Mouse (Mus musculus) spleen, adult 2 months (tissue): ENCODE results near the gene Nedd8. TPM values are rescaled to one million over a fixed set of nuclear protein-coding genes. Genes with fewer than 3 reads are reported as not detected.

Source experiments
- DNase-seq, 2 experiments: peaks; one replicate each; pipeline versions ENCODE4 v3.0.0 to v3.0.0-alpha.2; 2012 to 2021; ENCODE audit warnings: low spot score in 2 of 2, low read depth in 1 of 2
- H3K27ac ChIP-seq: fragments of 200-500 bp; 2 replicates; pipeline ENCODE4 v1.5.1; 2012; ENCODE audit warnings: low read length, inconsistent platforms; ENCODE audit not compliant: insufficient read depth
- H3K27me3 ChIP-seq: fragments of 200-500 bp; 2 replicates; pipeline ENCODE4 v1.6.1; 2012; ENCODE audit warnings: mild to moderate bottlenecking, moderate library complexity, low read length, inconsistent platforms; ENCODE audit not compliant: control insufficient read depth, insufficient read depth
- H3K36me3 ChIP-seq: fragments of 200-500 bp; 2 replicates; pipeline ENCODE4 v1.6.1; 2012; ENCODE audit warnings: mild to moderate bottlenecking, low read length, inconsistent platforms; ENCODE audit not compliant: control insufficient read depth, insufficient read depth
- H3K4me1 ChIP-seq: fragments of 200-500 bp; 2 replicates; pipeline ENCODE4 v1.6.1; 2011; ENCODE audit warnings: inconsistent platforms; ENCODE audit not compliant: control insufficient read depth, insufficient read depth, insufficient read length
- H3K4me3 ChIP-seq: fragments of 200-500 bp; 2 replicates; pipeline ENCODE4 v1.5.1; 2011; ENCODE audit warnings: mild to moderate bottlenecking, inconsistent platforms; ENCODE audit not compliant: insufficient read depth, insufficient read length; ENCODE audit errors: extremely low read depth
- CTCF ChIP-seq: fragments of 200-500 bp; IDR thresholded peaks from 2 replicates; pipeline ENCODE4 v1.5.1; 2011; ENCODE audit warnings: mild to moderate bottlenecking, inconsistent platforms; ENCODE audit not compliant: insufficient read depth, insufficient read length, insufficient replicate concordance; ENCODE audit errors: extremely low read depth
- POLR2A ChIP-seq: fragments of 200-500 bp; IDR thresholded peaks from 2 replicates; pipeline ENCODE4 v1.6.1; 2011; ENCODE audit warnings: low read depth, low read length, inconsistent platforms
- WGBS: fragments of 180-500 bp; shearing (Covaris S2); methylation state at CpG from one replicate; pipeline ENCODE4 v1.1.7; 2018; 5-methylcytosine and 5-hydroxymethylcytosine counted together
- polyA plus RNA-seq: library from polyadenylated mRNA; depleted of rRNA; stranded (reverse); fragments of >200 nt; gene quantifications from 2 replicates; pipeline ENCODE4 v1.2.3, GENCODE M21; 2012

The Nedd8 gene
- polyA plus RNA-seq, 1 experiment, result 177 TPM

GRCm38 (mm10) chr14:55672741-55673060, 777 bp upstream of the Nedd8 start:
- Histone ChIP-seq H3K27ac (peak overlapping the region; percentile 64; the same call in 1 of the 2 replicates), H3K4me1 (peaks cover 7% of the 10 kb centered on the region; the same call in 1 of the 2 replicates), H3K27me3 (no peaks in the 10 kb centered on the region), H3K4me3 (peak overlapping the region; percentile 44; the same call in 1 of the 2 replicates), H3K36me3 (peaks cover 4% of the 10 kb centered on the region)
- DNase-seq, result no peak
- TF ChIP-seq POLR2A, result no peak
- no peak for TF ChIP-seq CTCF
- 58% methylated on average over 7 of the region's 7 CpGs for WGBS

- TF ChIP-seq CTCF, result no peak
- TF ChIP-seq POLR2A, result no peak
- peaks cover 6% of the 10 kb centered on the region for H3K36me3 ChIP-seq
- peak overlapping the region; percentile 97 for H3K27ac ChIP-seq
- DNase-seq, result no peak
- WGBS, result under 1% methylated on average over 12 of the region's 12 CpGs
- peaks cover 7% of the 10 kb centered on the region; the same call in 1 of the 2 replicates for H3K4me1 ChIP-seq
- H3K4me3 ChIP-seq, result peak overlapping the region; percentile 86
- no peaks in the 10 kb centered on the region for H3K27me3 ChIP-seq
Observed at GRCm38 (mm10) chr14:55671486-55671832, 465 bp downstream of the Nedd8 start.

- peaks cover 14% of the 10 kb centered on the region for H3K36me3 ChIP-seq
- H3K27me3 ChIP-seq, result no peaks in the 10 kb centered on the region
- no peak for DNase-seq
- TF ChIP-seq POLR2A, result no peak
- no peak for TF ChIP-seq CTCF
- H3K27ac ChIP-seq, result no peak overlapping the region
- 68% methylated on average over 2 of the region's 2 CpGs for WGBS
- peaks cover 3% of the 10 kb centered on the region; the same call in 1 of the 2 replicates for H3K4me1 ChIP-seq
- H3K4me3 ChIP-seq, result peak overlapping the region; percentile 70
Observed at GRCm38 (mm10) chr14:55660636-55661035, 11.3 kb downstream of the Nedd8 start.

GRCm38 (mm10) chr14:55659960-55660573, 11.9 kb downstream of the Nedd8 start, which contains the start of gene Mdp1:
Mdp1 (minus strand) TSS chr14:55660508.
- Histone ChIP-seq H3K27me3 (no peaks in the 10 kb centered on the region), H3K27ac (peak within 1 kb of the TSS; percentile 76), H3K4me1 (peaks cover 3% of the 10 kb centered on the region; the same call in 1 of the 2 replicates), H3K4me3 (peak within 1 kb of the TSS; percentile 70), H3K36me3 (peaks cover 14% of the 10 kb centered on the region)
- peak; percentile 67 to 70 for DNase-seq
- WGBS, result under 1% methylated on average over 39 of the region's 39 CpGs
- peak; percentile 19; the same call in 1 of the 2 replicates for TF ChIP-seq CTCF
- peak; percentile 9; the same call in 1 of the 2 replicates for TF ChIP-seq POLR2A

GRCm38 (mm10) chr14:55658011-55658410, 13.9 kb downstream of the Nedd8 start:
- Histone ChIP-seq H3K36me3 (peaks cover 11% of the 10 kb centered on the region), H3K27me3 (no peaks in the 10 kb centered on the region), H3K27ac (no peak overlapping the region), H3K4me1 (peaks cover 3% of the 10 kb centered on the region; the same call in 1 of the 2 replicates), H3K4me3 (no peak overlapping the region)
- TF ChIP-seq POLR2A (no peak), CTCF (no peak)
- DNase-seq, result no peak
- WGBS, result 87% methylated on average over 5 of the region's 5 CpGs

- Histone ChIP-seq H3K27me3 (no peaks in the 10 kb centered on the region), H3K4me1 (peaks cover 3% of the 10 kb centered on the region; the same call in 1 of the 2 replicates), H3K4me3 (no peak overlapping the region), H3K27ac (no peak overlapping the region), H3K36me3 (peaks cover 7% of the 10 kb centered on the region; the same call in 1 of the 2 replicates)
- WGBS, result 85% methylated on average over 3 of the region's 3 CpGs
- TF ChIP-seq POLR2A (no peak), CTCF (no peak)
- no peak for DNase-seq
Observed at GRCm38 (mm10) chr14:55656935-55657334, 15.0 kb downstream of the Nedd8 start.

- Histone ChIP-seq H3K27me3 (no peaks in the 10 kb centered on the region), H3K36me3 (no peaks in the 10 kb centered on the region), H3K4me3 (no peak overlapping the region), H3K27ac (no peak overlapping the region), H3K4me1 (no peaks in the 10 kb centered on the region)
- 81% methylated on average over 7 of the region's 7 CpGs for WGBS
- no peak for DNase-seq
- TF ChIP-seq CTCF (no peak), POLR2A (no peak)
Observed at GRCm38 (mm10) chr14:55651528-55651927, 20.4 kb downstream of the Nedd8 start.
